Mouse (Mus musculus): ENCODE measurements around the gene Gm20696.

- TF ChIP-seq POLR2A (IDR thresholded peaks at IDR 0.05; ENCODE audit: borderline replicate concordance, insufficient read depth, low read length) (no peak), CTCF (IDR thresholded peaks at IDR 0.05; ENCODE audit: borderline replicate concordance, insufficient read depth, low read depth, low read length) (no peak)
These were observed 363.7 kb downstream of the Gm20696 start for GRCm38 (mm10) chr6:99302662-99303435.

Measured in cerebellum, adult 2 months (tissue).